In genomic region chr4:95982221-95982620, GRCm38 (mm10) we compare ENCODE assay signal across 10 mouse cellular contexts. TPM values are rescaled to one million over a fixed set of nuclear protein-coding genes. Genes with fewer than 3 reads are reported as not detected.
DNase-seq lines count a peak whose midpoint lies in the region; TF ChIP-seq lines count a peak whose summit lies in the region.
"Not testable (repeated sequence)": the region's sequence is repeated elsewhere in the genome, so short reads cannot be mapped to it uniquely, and the experiment has no call there.
"Had no signal": no experiment of that assay in that cellular context is flagged by ENCODE, and none has a peak within 500 bp of the region (broad histone marks: within the 10 kb centered on the region; RNA-seq: fewer than 3 reads in every experiment).

No protein-coding gene starts in this region.

- not testable (repeated sequence) for H3K9me3 ChIP-seq in E14TG2a.4 (ENCODE audit: low read length); ES-Bruce4 (replicated peaks; ENCODE audit: control insufficient read depth, insufficient read depth, low read length, poor library complexity, severe bottlenecking); ES-E14 (ENCODE audit: control insufficient read depth, insufficient read depth, low read depth, low read length)

- not testable (repeated sequence) for H3K4me1 ChIP-seq in E14TG2a.4 (replicated peaks; ENCODE audit: low read depth, low read length); ES-Bruce4 (ENCODE audit: control insufficient read depth, insufficient read depth, low read length); ES-E14 (ENCODE audit: control insufficient read depth in 2 of 2, insufficient read depth in 2 of 2, low read length in 2 of 2, poor library complexity in 1 of 2); testis, adult 2 months (ENCODE audit: control insufficient read depth, insufficient read depth, low read length)

- in situ Hi-C loops in ES-E14 (cut with MboI; ENCODE audit: low sequenced_read_pairs in 2 of 2, unreplicated experiment in 2 of 2) = not testable (repeated sequence)

- H3K27ac ChIP-seq in ES-Bruce4 (ENCODE audit: insufficient read depth, low read length); ES-E14 (ENCODE audit: insufficient read depth, low read depth, low read length, poor library complexity, severe bottlenecking); testis, adult 2 months (ENCODE audit: control insufficient read depth, insufficient read depth, low read depth, low read length): not testable (repeated sequence)

- H3K36me3 ChIP-seq in E14TG2a.4 (ENCODE audit: insufficient read depth, low read length); ES-Bruce4 (ENCODE audit: control insufficient read depth, insufficient read depth, low read length, poor library complexity, severe bottlenecking); ES-E14 (ENCODE audit: control insufficient read depth, insufficient read depth, low read length, poor library complexity, severe bottlenecking); testis, adult 2 months (ENCODE audit: control insufficient read depth, insufficient read depth, low read length): not testable (repeated sequence)

- TF ChIP-seq EP300 in ES-Bruce4 (IDR thresholded peaks at IDR 0.05; ENCODE audit: insufficient read depth, low read depth, low read length) = not testable (repeated sequence)

- not testable (repeated sequence) for TF ChIP-seq POLR2A in ES-Bruce4 (IDR thresholded peaks at IDR 0.05; ENCODE audit: insufficient read depth, low read length); testis, adult 2 months (IDR thresholded peaks at IDR 0.05; ENCODE audit: control insufficient read depth, low read depth, low read length)

- H3K9ac ChIP-seq in ES-Bruce4 (ENCODE audit: low read depth, poor library complexity, severe bottlenecking) = peak overlapping the region; percentile 40; the same call in 1 of the 2 replicates
- peak overlapping the region; percentile 68 for H3K9ac ChIP-seq in ES-E14 (ENCODE audit: insufficient read depth, low read depth, low read length, poor library complexity, severe bottlenecking)

- TF ChIP-seq CTCF in E14TG2a.4 (conservative IDR thresholded peaks at IDR 0.05; ENCODE audit: low read length); ES-Bruce4 (IDR thresholded peaks at IDR 0.05; ENCODE audit: low read depth, low read length); testis, adult 2 months (IDR thresholded peaks at IDR 0.05; ENCODE audit: control insufficient read depth, insufficient read depth, insufficient replicate concordance, low read depth, low read length): not testable (repeated sequence)

- H3K4me3 ChIP-seq in E14TG2a.4 (replicated peaks; ENCODE audit: low read length) (peak overlapping the region; percentile 70), ES-Bruce4 (ENCODE audit: low read depth, low read length) (peak overlapping the region; percentile 56), ES-E14 (ENCODE audit: insufficient read depth in 1 of 2, low read depth in 1 of 2, low read length in 2 of 2, poor library complexity in 1 of 2, severe bottlenecking in 1 of 2) (peak overlapping the region; percentile 57 to 63)
- peak overlapping the region; percentile 69 for H3K4me3 ChIP-seq in testis, adult 2 months (ENCODE audit: control insufficient read depth, low read depth, low read length)

- H3K27me3 ChIP-seq in E14TG2a.4 (ENCODE audit: insufficient read depth, low read length); ES-Bruce4 (ENCODE audit: control insufficient read depth, insufficient read depth, low read length, poor library complexity, severe bottlenecking); testis, adult 2 months (ENCODE audit: control insufficient read depth, insufficient read depth, low read length): not testable (repeated sequence)

- DNase-seq in 3134 (ENCODE audit: extremely low read depth, insufficient read length, low spot score) = peak; percentile 1
- DNase-seq in ES-CJ7 (ENCODE audit: low read depth, low spot score) = peak; percentile 74
- DNase-seq in ES-E14 (ENCODE audit: low read depth, low spot score) = peak; percentile 25
- DNase-seq in R1 (ENCODE audit: low read depth, low spot score) = peak; percentile 80
- DNase-seq in ZHBTc4 (ENCODE audit: low read depth, low spot score) = peak; percentile 76

TF ChIP-seq in ES-E14, 5 proteins besides CTCF, POLR2A, EP300 and RAD21:
- TF ChIP-seq CHD2 (IDR thresholded peaks at IDR 0.05; ENCODE audit: low read depth, low read length) = 0 out of 2 replicates have a peak, but pooled peaks have one; percentile 31

RNA-seq across cellular contexts. Expression of gene Hook1, which starts 15.2 kb away (rescaled TPM):
- polyA plus RNA-seq in ES-Bruce4 (2011; ENCODE audit: insufficient read depth, insufficient read length, low read depth, missing spikeins) = 127 and 131 TPM in 2 replicates
- total RNA-seq in ES-E14 (2012; rRNA removed) = 54.4 and 55.1 TPM in 2 replicates
- polyA plus RNA-seq in testis, adult 2 months (2012; rRNA removed) = 63.6 and 76.4 TPM in 2 replicates
- total RNA-seq: MEL had no signal
- polyA plus RNA-seq: G1E had no signal

Comparison
In these comparisons a context has a peak if more than half of its experiments do, and no peak if none do; other contexts are left out.
1. DNase-seq: peak in every context shown above with its lines; median percentile 80 in R1; 76 in ZHBTc4; 74 in ES-CJ7; 25 in ES-E14; 1 in 3134.